Mouse (Mus musculus) neutrophil, adult 59 days (primary cell): ENCODE measurements around the gene Treml4. TPM values are rescaled to one million over a fixed set of nuclear protein-coding genes. Genes with fewer than 3 reads are reported as not detected.

Experiments used
- total RNA-seq, 2 experiments: library from RNA; stranded (reverse); gene quantifications; 1 replicate in 1 of 2; 2 replicates in 1 of 2; pipeline ENCODE4 v1.2.4; 2023

Gene Treml4
- 10 to 100 TPM; 24.1 to 25.1 TPM for total RNA-seq

GRCm38 (mm10) chr17:48263741-48264362, at the start of gene Treml4:
Gene Treml4, plus strand, starts transcription at chr17:48264295.

GRCm38 (mm10) chr17:48232518-48232917, 31.6 kb upstream of the Treml4 start, which contains the start of gene Trem1:
Gene Trem1, plus strand, starts transcription at chr17:48232768.

DNA sequence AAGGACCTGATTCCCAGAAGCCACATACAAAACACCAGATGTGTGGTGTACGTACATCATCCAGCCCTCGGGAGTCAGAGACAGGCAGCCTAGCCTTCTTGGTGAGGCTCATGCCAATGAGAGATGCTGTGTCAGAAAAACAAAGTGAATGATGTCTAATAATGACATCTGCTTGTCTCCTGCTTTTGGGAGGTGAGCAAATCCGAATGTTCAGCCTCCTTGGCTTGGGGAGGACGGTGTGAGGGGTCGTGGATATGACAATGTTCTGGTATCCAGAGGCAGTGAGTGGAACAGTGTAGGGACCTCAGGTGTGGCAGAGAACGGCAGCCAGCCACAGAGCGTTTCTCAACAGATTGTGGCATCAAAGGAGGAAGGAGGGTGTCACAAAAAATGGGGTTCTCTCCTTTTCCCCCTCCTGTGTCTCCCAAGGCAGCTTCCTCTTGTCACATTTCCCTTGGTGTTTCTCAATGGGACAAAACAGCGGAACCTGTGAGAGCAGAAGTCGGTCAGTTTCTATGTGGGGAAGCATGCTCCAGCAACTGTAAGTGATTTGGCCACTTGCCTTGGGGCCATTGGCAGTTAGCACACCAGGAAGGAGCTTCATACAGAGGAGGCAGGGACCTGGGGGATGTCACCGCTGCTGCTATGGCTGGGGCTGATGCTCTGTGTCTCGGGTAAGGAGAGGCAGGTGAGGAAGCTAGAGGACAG, 16.7 kb upstream of the Treml4 start, which contains the start of gene Trem3:
Trem3 (plus strand) TSS at position 557 of the 708 bp plus-strand sequence.

DNA sequence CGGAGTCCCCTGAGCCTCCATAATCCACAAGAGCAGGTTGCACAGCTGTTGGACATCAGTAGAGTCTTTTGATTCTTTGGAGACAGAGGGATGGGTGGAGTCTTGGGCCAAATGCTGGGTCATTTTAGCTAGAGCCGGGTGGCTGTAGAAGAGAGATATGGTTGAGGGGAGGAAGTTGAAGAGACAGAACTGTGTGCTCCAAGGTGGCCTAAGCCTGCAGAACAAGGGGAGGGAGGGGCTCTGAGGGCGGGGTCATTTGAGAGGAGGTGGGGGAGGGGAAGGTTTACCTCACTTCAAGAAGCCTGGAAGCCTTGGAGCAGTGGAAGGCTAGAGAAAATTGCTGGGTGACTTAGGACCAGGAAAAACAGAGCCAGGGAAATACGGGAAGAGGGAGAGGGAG, 35.1 kb downstream of the Treml4 start, which contains the start of gene Treml2:
Treml2 (plus strand) TSS at position 296 of the 400 bp plus-strand sequence.

GRCm38 (mm10) chr17:48315905-48316579, 51.9 kb downstream of the Treml4 start, which contains the start of gene B430306N03Rik:
Gene B430306N03Rik, plus strand, starts transcription at chr17:48316141.

Other genes starting within 250 kb of the Treml4 start
- gene 1700122O11Rik, start 226.0 kb upstream of the Treml4 start, total RNA-seq = not detected
- not detected for gene 1700067P10Rik, start 175.0 kb upstream of the Treml4 start, total RNA-seq
- gene 9830107B12Rik, start 118.0 kb upstream of the Treml4 start, total RNA-seq = 10 to 100 TPM; 59.3 to 70.6 TPM
- gene A530064D06Rik, start 97.0 kb upstream of the Treml4 start, total RNA-seq = 10 to 100 TPM; 66.6 to 87.6 TPM
- gene Trem1, start 31.5 kb upstream of the Treml4 start, total RNA-seq = 100 to 1,000 TPM; 535 to 664 TPM
- gene Trem3, start 16.5 kb upstream of the Treml4 start, total RNA-seq = 100 to 1,000 TPM; 332 to 340 TPM
- gene Treml2, start 35.2 kb downstream of the Treml4 start, total RNA-seq = 100 to 1,000 TPM; 109 to 115 TPM
- 100 to 1,000 TPM; 144 to 152 TPM for gene B430306N03Rik, start 51.8 kb downstream of the Treml4 start, total RNA-seq
- gene Trem2, start 82.1 kb downstream of the Treml4 start, total RNA-seq = 10 to 100 TPM; 11.1 to 15.2 TPM
- 1 to 10 TPM; 1.5 to 2.6 TPM for gene Treml1, start 95.6 kb downstream of the Treml4 start, total RNA-seq
- 100 to 1,000 TPM; 111 to 113 TPM for gene Nfya, start 145.6 kb downstream of the Treml4 start, total RNA-seq
- gene Oard1, start 145.7 kb downstream of the Treml4 start, total RNA-seq = 10 to 100 TPM; 20.7 to 21.9 TPM
- not detected for gene Apobec2, start 168.6 kb downstream of the Treml4 start, total RNA-seq
- 1 to 10 TPM; 1.8 to 6.7 TPM for gene Tspo2, start 187.2 kb downstream of the Treml4 start, total RNA-seq
- gene Unc5cl, start 190.6 kb downstream of the Treml4 start, total RNA-seq = under 1 TPM in 1 of 2 experiments, not detected in 1; 0.22 TPM